Mouse (Mus musculus) midbrain, embryonic 15.5 days (tissue): ENCODE measurements around the gene Flii. TPM values are rescaled to one million over a fixed set of nuclear protein-coding genes. Genes with fewer than 3 reads are reported as not detected.

Experiments used
- ATAC-seq: fragments of 200-750 bp; cut with Nextera tagmentation; replicated peaks from 2 replicates; pipeline ENCODE4 v1.8.0; 2017; ENCODE audit warnings: moderate TSS enrichment
- H3K27ac ChIP-seq: fragments of 300-500 bp; sonication (generic); 2 replicates; pipeline ENCODE4 v1.5.1; 2015; ENCODE audit warnings: mild to moderate bottlenecking, inconsistent platforms
- H3K27me3 ChIP-seq: fragments of 300-500 bp; sonication (generic); replicated peaks from 2 replicates; pipeline ENCODE4 v1.6.1; 2015; ENCODE audit warnings: inconsistent platforms
- H3K36me3 ChIP-seq: fragments of 300-500 bp; sonication (generic); replicated peaks from 2 replicates; pipeline ENCODE4 v1.6.1; 2015; ENCODE audit warnings: inconsistent platforms
- H3K4me1 ChIP-seq: fragments of 300-500 bp; sonication (generic); 2 replicates; pipeline ENCODE4 v1.6.1; 2015; ENCODE audit warnings: inconsistent platforms
- H3K4me2 ChIP-seq: fragments of 300-500 bp; sonication (generic); 2 replicates; pipeline ENCODE4 v1.6.1; 2015; ENCODE audit warnings: inconsistent platforms, mild to moderate bottlenecking, moderate library complexity
- H3K4me3 ChIP-seq: fragments of 300-500 bp; sonication (generic); 2 replicates; pipeline ENCODE4 v1.5.1; 2015; ENCODE audit warnings: mild to moderate bottlenecking, inconsistent platforms
- H3K9ac ChIP-seq: fragments of 300-500 bp; sonication (generic); 2 replicates; pipeline ENCODE4 v1.6.1; 2015; ENCODE audit warnings: mild to moderate bottlenecking, inconsistent platforms
- H3K9me3 ChIP-seq: fragments of 300-500 bp; sonication (generic); 2 replicates; pipeline ENCODE4 v1.6.1; 2016; ENCODE audit warnings: inconsistent platforms
- WGBS: fragments of 180-500 bp; shearing (Covaris S2); methylation state at CpG from one replicate; pipeline ENCODE4 v1.1.7; 2015; ENCODE audit warnings: mixed read lengths; 5-methylcytosine and 5-hydroxymethylcytosine counted together
- polyA plus RNA-seq: library from polyadenylated mRNA; unstranded; fragments of >200 nt; fragmentation: Nextera tagmentation; extraction: Ambion mirVana; gene quantifications from 2 replicates; pipeline ENCODE4 v1.2.1, GENCODE M21; 2015

Gene Flii
- polyA plus RNA-seq, 1 experiment from 2014 or later = 81.5 TPM

- H3K27ac ChIP-seq = no peak overlapping the region
- WGBS = 93% methylated on average over 18 of the region's 18 CpGs
Measured at GRCm38 (mm10) chr11:60712040-60712439, 15.0 kb downstream of the Flii start.

GRCm38 (mm10) chr11:60711218-60711617, 15.8 kb downstream of the Flii start:
- H3K4me2 ChIP-seq = no peak overlapping the region
- WGBS = 94% methylated on average over 16 of the region's 17 CpGs
- ATAC-seq = no peak
- no peak overlapping the region for H3K9ac ChIP-seq
- H3K27ac ChIP-seq = no peak overlapping the region
- no peak overlapping the region for H3K4me3 ChIP-seq
- H3K4me1 ChIP-seq = no peaks in the 10 kb centered on the region
- H3K9me3 ChIP-seq = no peaks in the 10 kb centered on the region
- H3K27me3 ChIP-seq = no peaks in the 10 kb centered on the region
- H3K36me3 ChIP-seq = peaks cover 97% of the 10 kb centered on the region

More at GRCm38 (mm10) chr11:60712040-60712439, 15.0 kb downstream of the Flii start:
- H3K36me3 ChIP-seq = peaks cover 96% of the 10 kb centered on the region
- no peak for ATAC-seq
- H3K4me2 ChIP-seq = no peak overlapping the region
- H3K9ac ChIP-seq = no peak overlapping the region
- H3K27me3 ChIP-seq = no peaks in the 10 kb centered on the region
- no peaks in the 10 kb centered on the region for H3K9me3 ChIP-seq
- H3K4me3 ChIP-seq = no peak overlapping the region
- no peaks in the 10 kb centered on the region for H3K4me1 ChIP-seq

GRCm38 (mm10) chr11:60709481-60710465, 17.3 kb downstream of the Flii start:
- no peak overlapping the region for H3K4me2 ChIP-seq
- H3K27me3 ChIP-seq = no peaks in the 10 kb centered on the region
- ATAC-seq = no peak
- no peak overlapping the region for H3K27ac ChIP-seq
- no peaks in the 10 kb centered on the region for H3K9me3 ChIP-seq
- no peak overlapping the region for H3K4me3 ChIP-seq
- WGBS = 94% methylated on average over 45 of the region's 45 CpGs
- H3K36me3 ChIP-seq = peaks cover 89% of the 10 kb centered on the region
- no peaks in the 10 kb centered on the region for H3K4me1 ChIP-seq
- no peak overlapping the region for H3K9ac ChIP-seq

- Histone ChIP-seq H3K4me2 (no peak overlapping the region), H3K36me3 (peaks cover 79% of the 10 kb centered on the region), H3K4me1 (peaks cover 4% of the 10 kb centered on the region; the same call in 1 of the 2 replicates), H3K27me3 (no peaks in the 10 kb centered on the region), H3K9me3 (no peaks in the 10 kb centered on the region), H3K27ac (no peak overlapping the region), H3K9ac (no peak overlapping the region), H3K4me3 (no peak overlapping the region)
- ATAC-seq = no peak
- WGBS = 90% methylated on average over 10 of the region's 10 CpGs
Measured at GRCm38 (mm10) chr11:60708631-60709030, 18.4 kb downstream of the Flii start.

GRCm38 (mm10) chr11:60707672-60708071, 19.4 kb downstream of the Flii start:
- H3K9me3 ChIP-seq = no peaks in the 10 kb centered on the region
- H3K36me3 ChIP-seq = peaks cover 69% of the 10 kb centered on the region
- no peak overlapping the region for H3K4me2 ChIP-seq
- no peak overlapping the region for H3K4me3 ChIP-seq
- no peaks in the 10 kb centered on the region for H3K27me3 ChIP-seq
- no peak overlapping the region for H3K27ac ChIP-seq
- no peak overlapping the region for H3K9ac ChIP-seq
- 81% methylated on average over 3 of the region's 3 CpGs for WGBS
- no peak for ATAC-seq
- H3K4me1 ChIP-seq = peaks cover 14% of the 10 kb centered on the region

- peaks cover 62% of the 10 kb centered on the region for H3K36me3 ChIP-seq
- no peak overlapping the region for H3K27ac ChIP-seq
- no peaks in the 10 kb centered on the region for H3K27me3 ChIP-seq
- H3K4me2 ChIP-seq = no peak overlapping the region
- peaks cover 22% of the 10 kb centered on the region for H3K4me1 ChIP-seq
- 93% methylated on average over 14 of the region's 14 CpGs for WGBS
- ATAC-seq = no peak
- H3K9me3 ChIP-seq = no peaks in the 10 kb centered on the region
- no peak overlapping the region for H3K9ac ChIP-seq
- no peak overlapping the region for H3K4me3 ChIP-seq
Measured at GRCm38 (mm10) chr11:60706696-60707480, 20.2 kb downstream of the Flii start.

- Histone ChIP-seq H3K4me2 (no peak overlapping the region), H3K9ac (no peak overlapping the region), H3K27me3 (no peaks in the 10 kb centered on the region), H3K4me1 (peaks cover 28% of the 10 kb centered on the region), H3K27ac (no peak overlapping the region), H3K9me3 (no peaks in the 10 kb centered on the region), H3K36me3 (peaks cover 55% of the 10 kb centered on the region), H3K4me3 (no peak overlapping the region)
- WGBS = 93% methylated on average over 7 of the region's 7 CpGs
- no peak for ATAC-seq
Measured at GRCm38 (mm10) chr11:60706076-60706475, 21.0 kb downstream of the Flii start.

- Histone ChIP-seq H3K4me2 (no peak overlapping the region), H3K9ac (no peak overlapping the region), H3K4me3 (no peak overlapping the region), H3K4me1 (peaks cover 36% of the 10 kb centered on the region), H3K27me3 (no peaks in the 10 kb centered on the region), H3K9me3 (no peaks in the 10 kb centered on the region), H3K27ac (no peak overlapping the region), H3K36me3 (peaks cover 48% of the 10 kb centered on the region)
- ATAC-seq = no peak
- 94% methylated on average over 3 of the region's 3 CpGs for WGBS
Measured at GRCm38 (mm10) chr11:60705255-60705654, 21.8 kb downstream of the Flii start.

- H3K9me3 ChIP-seq = no peaks in the 10 kb centered on the region
- no peak for ATAC-seq
- H3K4me2 ChIP-seq = no peak overlapping the region
- no peak overlapping the region for H3K27ac ChIP-seq
- no peak overlapping the region for H3K4me3 ChIP-seq
- peaks cover 38% of the 10 kb centered on the region for H3K36me3 ChIP-seq
- WGBS = 95% methylated on average over 19 of the region's 19 CpGs
- H3K27me3 ChIP-seq = no peaks in the 10 kb centered on the region
- H3K9ac ChIP-seq = no peak overlapping the region
- H3K4me1 ChIP-seq = peaks cover 38% of the 10 kb centered on the region
Measured at GRCm38 (mm10) chr11:60704023-60704880, 22.8 kb downstream of the Flii start.

GRCm38 (mm10) chr11:60703131-60703530, 23.9 kb downstream of the Flii start:
- Histone ChIP-seq H3K27ac (no peak overlapping the region), H3K27me3 (no peaks in the 10 kb centered on the region), H3K9me3 (no peaks in the 10 kb centered on the region), H3K9ac (no peak overlapping the region), H3K36me3 (peaks cover 26% of the 10 kb centered on the region), H3K4me1 (peaks cover 43% of the 10 kb centered on the region), H3K4me2 (0 out of 2 replicates have a peak overlapping the region, but pooled peaks have one; percentile 2), H3K4me3 (no peak overlapping the region)
- ATAC-seq = no peak
- WGBS = 17% methylated on average over 4 of the region's 4 CpGs

GRCm38 (mm10) chr11:60701611-60702010, 25.5 kb downstream of the Flii start:
- Histone ChIP-seq H3K27me3 (no peaks in the 10 kb centered on the region), H3K27ac (no peak overlapping the region), H3K4me3 (no peak overlapping the region), H3K4me1 (peaks cover 43% of the 10 kb centered on the region), H3K36me3 (peaks cover 11% of the 10 kb centered on the region), H3K9me3 (no peaks in the 10 kb centered on the region), H3K9ac (no peak overlapping the region), H3K4me2 (peak overlapping the region; percentile 12)
- ATAC-seq = no peak
- 74% methylated on average over 4 of the region's 4 CpGs for WGBS
